Mouse (Mus musculus) liver, adult (tissue): ENCODE data around the gene Rhox8.
"Not testable (repeated sequence)": the region's sequence is repeated elsewhere in the genome, so short reads cannot be mapped to it uniquely, and the experiment has no call there.

ENCODE experiments used
- GATA4 ChIP-seq: IDR thresholded peaks from 2 replicates; pipeline ENCODE4 v1.6.1; 2014; ENCODE audit warnings: mild to moderate bottlenecking, low read length; ENCODE audit not compliant: insufficient replicate concordance

The Rhox8 gene

DNA sequence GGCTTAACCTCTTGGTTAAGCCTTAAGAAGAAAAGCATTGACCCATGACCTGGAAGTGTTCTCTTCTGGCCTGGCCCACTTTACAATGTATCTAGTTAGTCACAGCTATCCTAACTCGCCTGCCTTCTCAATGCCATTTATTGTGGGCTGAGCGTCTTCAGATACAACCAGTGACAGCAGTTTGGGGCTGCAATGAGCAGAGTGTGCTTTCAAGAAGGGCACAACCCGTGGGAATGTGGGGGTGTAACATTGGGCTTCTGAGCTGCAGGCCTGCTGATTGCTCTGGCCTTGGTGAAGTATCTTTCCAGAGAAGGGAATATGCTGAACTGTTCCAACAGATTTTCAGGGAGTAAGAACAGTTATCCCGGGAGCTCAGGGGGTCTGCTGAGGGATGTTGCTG lies at the start of gene Rhox8:
Gene Rhox8 (minus strand): TSS at position 101 of the 400 bp plus-strand sequence.
- no peak for TF ChIP-seq GATA4

DNA sequence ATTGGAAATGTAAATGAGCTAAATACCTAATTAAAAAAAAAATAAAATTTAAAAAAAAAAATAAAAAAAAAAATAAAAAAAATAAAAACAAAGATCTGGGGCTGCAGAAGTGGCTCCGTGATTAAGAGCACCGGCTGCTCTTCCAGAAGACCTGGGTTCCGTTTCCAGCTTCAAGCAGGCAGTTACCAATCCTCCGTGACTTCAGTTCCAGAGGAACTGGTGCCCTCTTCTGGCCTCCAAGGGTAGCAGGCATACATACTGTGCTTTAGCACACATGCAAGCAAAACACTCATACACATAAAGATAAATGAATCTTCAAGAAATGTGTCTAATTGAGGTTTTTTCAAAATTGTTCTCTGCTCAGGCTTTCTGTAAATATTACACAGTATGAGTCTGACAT lies 37.6 kb upstream of the Rhox8 start:
- no peak for TF ChIP-seq GATA4

DNA sequence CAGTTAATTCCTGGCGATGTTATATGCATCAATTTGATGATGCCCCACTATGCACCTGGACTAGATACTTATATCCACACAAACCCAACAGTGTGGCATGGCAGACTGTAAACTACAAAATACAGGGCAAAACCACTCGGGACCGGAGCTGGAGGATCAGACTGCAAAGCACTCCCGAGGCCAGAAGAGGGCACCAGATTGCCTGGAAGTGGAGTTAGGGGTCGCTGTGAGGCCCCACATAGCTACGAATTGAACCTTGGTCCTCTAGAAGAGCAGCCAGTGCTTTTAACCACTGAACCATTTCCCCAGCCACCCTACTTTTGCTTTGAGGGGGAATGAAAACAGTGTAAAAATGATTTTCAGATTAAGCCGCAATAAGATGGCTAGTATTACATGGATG lies 29.8 kb upstream of the Rhox8 start:
- no peak for TF ChIP-seq GATA4

DNA sequence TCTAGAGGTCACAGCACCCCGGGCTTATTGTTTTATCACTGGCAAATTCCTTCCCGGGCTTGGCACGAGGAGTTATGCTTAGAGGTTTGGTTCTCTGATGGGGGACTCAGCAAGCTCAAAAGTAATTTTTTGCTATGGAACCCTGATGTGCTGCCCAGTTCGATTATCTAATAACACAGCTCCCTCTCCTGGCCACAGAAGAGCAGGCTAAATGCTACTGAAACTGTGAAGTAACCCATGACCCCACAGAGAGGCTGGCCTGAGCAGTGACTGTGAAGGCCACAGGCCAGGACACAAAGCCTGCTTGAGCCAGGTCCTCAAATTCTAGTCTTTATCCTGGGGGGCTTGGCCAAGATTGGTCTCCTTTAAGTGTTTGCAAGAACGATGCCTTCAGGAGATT lies 25.0 kb upstream of the Rhox8 start:
- no peak for TF ChIP-seq GATA4

DNA sequence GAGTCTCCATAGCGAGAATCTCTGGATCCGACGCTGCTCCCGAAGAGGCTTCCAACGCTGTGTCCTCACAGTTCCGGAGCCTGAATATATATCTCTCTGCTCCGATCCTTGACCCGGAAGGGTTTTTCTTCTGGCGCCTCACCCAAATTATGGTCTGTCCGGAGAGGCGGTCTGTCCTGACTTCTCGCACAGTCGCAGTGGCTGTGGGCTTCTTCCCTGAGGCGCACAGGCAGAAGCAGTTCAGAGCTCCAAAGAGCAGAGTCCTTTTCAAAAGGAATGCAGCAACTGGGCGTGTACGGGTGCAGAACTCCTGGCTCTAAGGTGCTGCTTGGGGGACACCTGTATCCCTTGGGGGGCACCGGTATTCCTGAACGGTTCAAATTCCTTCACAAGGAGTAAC lies 22.9 kb upstream of the Rhox8 start, which contains the start of gene Rhox9:
Gene Rhox9 (minus strand): TSS at position 101 of the 400 bp plus-strand sequence.
- TF ChIP-seq GATA4, result not testable (repeated sequence)

DNA sequence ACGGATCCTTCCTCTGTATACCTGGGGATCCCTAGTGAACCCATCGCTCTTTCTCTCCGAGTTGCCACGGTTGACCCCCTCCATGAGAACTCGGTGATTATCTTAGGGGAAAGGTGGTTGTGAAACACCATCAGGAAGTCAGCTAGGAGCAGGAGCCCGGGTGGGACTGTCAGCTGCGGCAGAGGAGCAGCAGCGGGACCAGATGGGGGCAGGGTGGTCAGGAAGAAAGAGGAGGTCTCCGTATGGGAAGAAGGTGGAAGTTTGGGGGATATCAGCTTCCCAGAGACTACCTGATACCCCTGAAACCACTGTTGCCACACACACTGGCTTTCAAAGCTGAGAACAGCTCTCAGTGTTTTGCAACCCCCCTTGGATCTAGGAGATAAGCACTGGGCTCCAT lies 18.4 kb upstream of the Rhox8 start, which contains the start of gene Rhox7b:
Gene Rhox7b (minus strand): TSS at position 101 of the 400 bp plus-strand sequence.
- TF ChIP-seq GATA4, result not testable (repeated sequence)

DNA sequence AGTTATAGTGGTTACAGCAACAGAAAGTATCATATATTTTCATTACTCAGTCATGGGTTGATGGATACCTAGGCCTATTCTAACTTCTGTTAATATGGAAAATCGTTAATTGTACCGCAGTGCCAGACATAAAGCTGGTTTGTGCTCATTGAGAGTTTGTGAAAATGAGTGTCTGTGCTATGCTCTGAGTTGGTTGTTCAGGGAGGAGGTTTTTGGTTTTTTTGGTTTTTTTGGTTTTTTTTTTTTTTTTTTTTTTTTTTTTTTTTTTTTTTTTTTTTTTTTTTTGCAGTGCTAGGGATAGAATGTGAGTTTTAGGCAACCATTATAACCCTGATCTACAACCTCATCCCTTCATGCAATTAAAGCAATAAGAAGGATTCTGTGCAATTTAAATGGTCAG lies 7.1 kb downstream of the Rhox8 start:
- TF ChIP-seq GATA4, result no peak

DNA sequence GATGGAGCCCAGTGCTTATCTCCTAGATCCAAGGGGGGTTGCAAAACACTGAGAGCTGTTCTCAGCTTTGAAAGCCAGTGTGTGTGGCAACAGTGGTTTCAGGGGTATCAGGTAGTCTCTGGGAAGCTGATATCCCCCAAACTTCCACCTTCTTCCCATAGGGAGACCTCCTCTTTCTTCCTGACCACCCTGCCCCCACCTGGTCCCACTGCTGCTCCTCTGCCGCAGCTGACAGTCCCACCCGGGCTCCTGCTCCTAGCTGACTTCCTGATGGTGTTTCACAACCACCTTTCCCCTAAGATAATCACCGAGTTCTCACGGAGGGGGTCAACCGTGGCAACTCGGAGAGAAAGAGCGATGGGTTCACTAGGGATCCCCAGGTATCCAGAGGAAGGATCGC lies 47.4 kb downstream of the Rhox8 start, which contains the start of gene Rhox7a:
Gene Rhox7a (plus strand): TSS at position 301 of the 400 bp plus-strand sequence.
- TF ChIP-seq GATA4, result not testable (repeated sequence)

DNA sequence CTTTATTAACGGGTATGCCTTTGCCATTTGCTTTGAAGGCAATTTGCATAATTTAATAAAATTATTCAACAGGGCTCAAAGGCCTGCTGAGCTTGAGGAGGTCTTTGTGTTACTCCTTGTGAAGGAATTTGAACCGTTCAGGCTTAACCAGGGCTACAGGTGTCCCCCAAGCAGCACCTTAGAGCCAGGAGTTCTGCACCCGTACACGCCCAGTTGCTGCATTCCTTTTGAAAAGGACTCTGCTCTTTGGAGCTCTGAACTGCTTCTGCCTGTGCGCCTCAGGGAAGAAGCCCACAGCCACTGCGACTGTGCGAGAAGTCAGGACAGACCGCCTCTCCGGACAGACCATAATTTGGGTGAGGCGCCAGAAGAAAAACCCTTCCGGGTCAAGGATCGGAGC lies 52.1 kb downstream of the Rhox8 start, which contains the start of gene Rhox6:
Gene Rhox6 (plus strand): TSS at position 301 of the 400 bp plus-strand sequence.
- TF ChIP-seq GATA4, result not testable (repeated sequence)
